Mouse (Mus musculus): ENCODE measurements around the gene Mgat5. TPM values are rescaled to one million over a fixed set of nuclear protein-coding genes. Genes with fewer than 3 reads are reported as not detected.

Mgat5 gene
- total RNA-seq, 4 experiments from 2014 or later, result 0.44 to 0.99 (median 0.85) TPM

- no peak for DNase-seq (ENCODE audit: low spot score in 2 of 2)
These were observed 12.8 kb downstream of the Mgat5 start for GRCm38 (mm10) chr1:127217665-127218064.

- DNase-seq (ENCODE audit: low spot score in 2 of 2), result no peak
These were observed 13.4 kb downstream of the Mgat5 start for GRCm38 (mm10) chr1:127218182-127218581.

- DNase-seq (ENCODE audit: low spot score in 2 of 2), result no peak
These were observed 14.3 kb downstream of the Mgat5 start for GRCm38 (mm10) chr1:127219161-127219560.

GRCm38 (mm10) chr1:127219621-127220020, 14.8 kb downstream of the Mgat5 start:
- DNase-seq (ENCODE audit: low spot score in 2 of 2), result no peak

- no peak for DNase-seq (ENCODE audit: low spot score in 2 of 2)
These were observed 17.4 kb downstream of the Mgat5 start for GRCm38 (mm10) chr1:127221998-127222736.

GRCm38 (mm10) chr1:127225060-127225459, 20.2 kb downstream of the Mgat5 start:
- no peak for DNase-seq (ENCODE audit: low spot score in 2 of 2)

- DNase-seq (ENCODE audit: low spot score in 2 of 2), result no peak
These were observed 24.2 kb downstream of the Mgat5 start for GRCm38 (mm10) chr1:127229011-127229410.

GRCm38 (mm10) chr1:127230468-127230867, 25.7 kb downstream of the Mgat5 start:
- no peak for DNase-seq (ENCODE audit: low spot score in 2 of 2)

GRCm38 (mm10) chr1:127233191-127233651, 28.4 kb downstream of the Mgat5 start:
- DNase-seq (ENCODE audit: low spot score in 2 of 2), result no peak

GRCm38 (mm10) chr1:127235157-127235556, 30.3 kb downstream of the Mgat5 start:
- no peak for DNase-seq (ENCODE audit: low spot score in 2 of 2)

GRCm38 (mm10) chr1:127236396-127236795, 31.6 kb downstream of the Mgat5 start:
- DNase-seq (ENCODE audit: low spot score in 2 of 2), result no peak

GRCm38 (mm10) chr1:127238871-127239314, 34.1 kb downstream of the Mgat5 start:
- no peak for DNase-seq (ENCODE audit: low spot score in 2 of 2)

GRCm38 (mm10) chr1:127239914-127240313, 35.1 kb downstream of the Mgat5 start:
- DNase-seq (ENCODE audit: low spot score in 2 of 2), result no peak

GRCm38 (mm10) chr1:127242151-127242887, 37.5 kb downstream of the Mgat5 start:
- DNase-seq (ENCODE audit: low spot score in 2 of 2), result no peak

GRCm38 (mm10) chr1:127242888-127243588, 38.2 kb downstream of the Mgat5 start:
- DNase-seq (ENCODE audit: low spot score in 2 of 2), result no peak

GRCm38 (mm10) chr1:127244054-127244770, 39.4 kb downstream of the Mgat5 start:
- no peak for DNase-seq (ENCODE audit: low spot score in 2 of 2)

GRCm38 (mm10) chr1:127246158-127246557, 41.3 kb downstream of the Mgat5 start:
- DNase-seq (ENCODE audit: low spot score in 2 of 2), result no peak

- DNase-seq (ENCODE audit: low spot score in 2 of 2), result no peak
These were observed 43.6 kb downstream of the Mgat5 start for GRCm38 (mm10) chr1:127248433-127248832.

GRCm38 (mm10) chr1:127249621-127250020, 44.8 kb downstream of the Mgat5 start:
- DNase-seq (ENCODE audit: low spot score in 2 of 2), result no peak

- DNase-seq (ENCODE audit: low spot score in 2 of 2), result no peak
These were observed 45.5 kb downstream of the Mgat5 start for GRCm38 (mm10) chr1:127250313-127250712.

- no peak for DNase-seq (ENCODE audit: low spot score in 2 of 2)
These were observed 46.9 kb downstream of the Mgat5 start for GRCm38 (mm10) chr1:127251751-127252150.

Data from gastrocnemius, adult 8-10 months (tissue).